Mouse (Mus musculus) thymus, adult 2 months (tissue): ENCODE measurements around the gene Olfr429. TPM values are rescaled to one million over a fixed set of nuclear protein-coding genes. Genes with fewer than 3 reads are reported as not detected.

Source experiments
- DNase-seq: peaks from one replicate; pipeline ENCODE4 v3.0.0; 2021
- H3K27ac ChIP-seq: fragments of 200-500 bp; 2 replicates; pipeline ENCODE4 v1.5.1; 2012; ENCODE audit warnings: low read length, control low read depth; ENCODE audit not compliant: control insufficient read depth, insufficient read depth
- H3K27me3 ChIP-seq: fragments of 200-500 bp; 2 replicates; pipeline ENCODE4 v1.6.1; 2012; ENCODE audit warnings: mild to moderate bottlenecking, low read length, moderate library complexity, mixed read lengths; ENCODE audit not compliant: control insufficient read depth, insufficient read depth
- H3K36me3 ChIP-seq: fragments of 200-500 bp; 2 replicates; pipeline ENCODE4 v1.6.1; 2012; ENCODE audit warnings: mild to moderate bottlenecking, low read length, moderate library complexity; ENCODE audit not compliant: control insufficient read depth, insufficient read depth
- H3K4me1 ChIP-seq: fragments of 200-500 bp; replicated peaks from 2 replicates; pipeline ENCODE4 v1.6.1; 2012; ENCODE audit warnings: low read length; ENCODE audit not compliant: control insufficient read depth, insufficient read depth
- H3K4me3 ChIP-seq: fragments of 200-500 bp; 2 replicates; pipeline ENCODE4 v1.5.1; 2012; ENCODE audit warnings: mild to moderate bottlenecking, low read length, control low read depth, moderate library complexity; ENCODE audit not compliant: control insufficient read depth, insufficient read depth
- CTCF ChIP-seq: fragments of 200-500 bp; IDR thresholded peaks from 2 replicates; pipeline ENCODE4 v1.5.1; 2012; ENCODE audit warnings: mild to moderate bottlenecking, control low read depth, low read length, moderate library complexity, borderline replicate concordance; ENCODE audit not compliant: control insufficient read depth, poor library complexity, insufficient read depth; ENCODE audit errors: extremely low read depth
- POLR2A ChIP-seq: fragments of 200-500 bp; IDR thresholded peaks from 2 replicates; pipeline ENCODE4 v1.6.1; 2012; ENCODE audit warnings: mild to moderate bottlenecking, low read length, control low read depth, moderate library complexity; ENCODE audit not compliant: control insufficient read depth, poor library complexity, insufficient read depth; ENCODE audit errors: extremely low read depth
- WGBS: fragments of 180-500 bp; shearing (Covaris S2); methylation state at CpG from one replicate; pipeline ENCODE4 v1.1.7; 2018; 5-methylcytosine and 5-hydroxymethylcytosine counted together
- polyA plus RNA-seq: library from polyadenylated mRNA; depleted of rRNA; stranded (reverse); fragments of >200 nt; gene quantifications from 2 replicates; pipeline ENCODE4 v1.2.3, GENCODE M21; 2012; rRNA removed

Gene Olfr429
- polyA plus RNA-seq, 1 experiment, result not detected

DNA sequence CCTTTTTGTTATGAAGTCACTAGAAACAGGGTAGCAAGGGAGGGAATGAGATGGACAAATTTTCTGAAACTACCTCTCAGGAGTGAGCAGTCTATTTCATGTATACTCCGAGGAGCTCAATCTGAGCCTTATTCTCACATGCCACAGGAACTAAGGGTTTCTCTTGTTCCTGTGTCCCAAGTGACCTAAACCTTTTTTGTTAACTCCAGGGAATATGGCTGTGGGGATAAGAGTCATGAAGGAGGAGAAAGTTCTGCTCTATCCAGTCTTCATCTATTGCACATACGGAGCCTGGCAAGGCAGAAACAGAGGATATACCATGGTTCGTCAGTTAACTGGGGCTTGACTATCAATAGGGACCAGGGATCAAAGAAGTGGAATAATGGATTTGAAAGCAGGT lies 17.8 kb upstream of the Olfr429 start, which contains the start of gene Olfr430:
Olfr430 (plus strand) TSS at position 301 of the 400 bp plus-strand sequence.
- no peak within 1 kb of the TSS for H3K4me3 ChIP-seq
- no peaks in the 10 kb centered on the region for H3K36me3 ChIP-seq
- TF ChIP-seq CTCF (no peak), POLR2A (no peak)
- no peak within 1 kb of the TSS for H3K27ac ChIP-seq
- WGBS, result 95% methylated on average over 3 of the region's 3 CpGs
- no peaks in the 10 kb centered on the region for H3K27me3 ChIP-seq
- DNase-seq, result no peak
- no peaks in the 10 kb centered on the region for H3K4me1 ChIP-seq

DNA sequence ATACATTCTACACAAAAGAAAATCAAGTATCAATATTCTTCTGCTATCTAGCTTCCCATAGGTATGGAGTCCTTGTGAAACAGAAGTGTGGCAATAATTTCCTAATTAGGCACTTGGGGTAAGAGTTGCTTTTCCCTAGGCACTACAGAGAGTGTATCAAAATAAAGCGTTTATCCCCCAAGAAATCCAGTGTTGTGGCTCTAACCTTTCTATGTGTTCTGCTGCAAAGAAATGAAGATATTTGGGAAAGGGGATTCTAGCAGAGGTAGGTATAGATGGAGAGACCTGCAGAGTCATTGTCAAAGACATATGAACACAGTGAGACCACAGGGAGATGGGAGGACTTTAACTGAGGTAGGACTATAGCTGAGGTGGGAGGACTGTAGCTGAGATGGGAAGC lies 12.5 kb downstream of the Olfr429 start, which contains the start of gene Olfr427:
Olfr427 (plus strand) TSS at position 301 of the 400 bp plus-strand sequence.
- H3K27me3 ChIP-seq, result no peaks in the 10 kb centered on the region
- no peaks in the 10 kb centered on the region for H3K36me3 ChIP-seq
- DNase-seq, result no peak
- WGBS, result 98% methylated on average over 1 of the region's 1 CpGs
- TF ChIP-seq POLR2A (no peak), CTCF (no peak)
- H3K4me3 ChIP-seq, result no peak within 1 kb of the TSS
- no peaks in the 10 kb centered on the region for H3K4me1 ChIP-seq
- no peak within 1 kb of the TSS for H3K27ac ChIP-seq

DNA sequence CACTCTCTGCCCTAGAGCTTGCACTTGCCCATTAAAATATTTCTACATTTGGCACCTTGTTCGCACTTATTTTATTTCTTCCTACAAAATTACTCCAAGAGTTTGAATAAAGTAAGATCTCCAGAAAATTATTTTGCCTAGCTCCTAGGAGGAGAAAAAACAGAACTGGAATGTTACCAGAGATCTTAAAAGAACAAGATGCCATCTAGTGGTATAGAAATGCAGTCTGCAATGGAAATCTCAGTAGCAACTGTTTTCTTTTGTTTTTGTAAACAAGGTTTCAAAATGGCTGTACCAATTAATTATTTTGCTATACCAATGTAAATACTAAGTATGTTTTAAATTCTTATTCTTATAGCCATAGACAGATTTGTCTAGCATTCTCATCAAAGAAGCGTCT lies 19.6 kb downstream of the Olfr429 start:
- DNase-seq, result no peak
- no peaks in the 10 kb centered on the region for H3K27me3 ChIP-seq
- H3K36me3 ChIP-seq, result no peaks in the 10 kb centered on the region
- WGBS, result 74% methylated on average over 2 of the region's 2 CpGs
- TF ChIP-seq POLR2A (no peak), CTCF (no peak)
- H3K27ac ChIP-seq, result no peak overlapping the region
- no peak overlapping the region for H3K4me3 ChIP-seq
- H3K4me1 ChIP-seq, result no peaks in the 10 kb centered on the region

DNA sequence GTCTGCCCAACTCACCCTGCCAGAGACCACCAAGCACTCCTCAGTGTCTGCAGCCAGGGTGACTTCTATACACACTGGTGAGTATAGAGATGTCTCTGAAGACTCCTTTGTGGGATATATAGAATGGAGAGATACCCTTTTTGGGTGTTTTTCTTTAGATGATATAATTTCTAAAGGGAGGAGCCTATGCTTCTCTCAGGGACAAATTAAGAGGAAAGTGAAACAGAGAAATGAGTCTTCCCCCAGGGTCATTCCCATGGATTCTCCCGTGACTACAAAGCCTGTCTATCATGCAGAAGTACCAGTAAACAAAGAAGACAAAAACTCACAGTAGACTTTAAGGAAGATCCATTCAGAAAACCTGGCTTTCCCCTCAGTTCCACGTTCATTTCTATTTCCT lies 36.9 kb downstream of the Olfr429 start, which contains the start of gene Olfr231:
Olfr231 (minus strand) TSS at position 101 of the 400 bp plus-strand sequence.
- TF ChIP-seq POLR2A, result no peak
- TF ChIP-seq CTCF, result no peak
- no peaks in the 10 kb centered on the region for H3K27me3 ChIP-seq
- WGBS, result 87% methylated on average over 2 of the region's 2 CpGs
- H3K27ac ChIP-seq, result no peak within 1 kb of the TSS
- no peaks in the 10 kb centered on the region for H3K4me1 ChIP-seq
- no peak within 1 kb of the TSS for H3K4me3 ChIP-seq
- no peak for DNase-seq
- no peaks in the 10 kb centered on the region for H3K36me3 ChIP-seq

DNA sequence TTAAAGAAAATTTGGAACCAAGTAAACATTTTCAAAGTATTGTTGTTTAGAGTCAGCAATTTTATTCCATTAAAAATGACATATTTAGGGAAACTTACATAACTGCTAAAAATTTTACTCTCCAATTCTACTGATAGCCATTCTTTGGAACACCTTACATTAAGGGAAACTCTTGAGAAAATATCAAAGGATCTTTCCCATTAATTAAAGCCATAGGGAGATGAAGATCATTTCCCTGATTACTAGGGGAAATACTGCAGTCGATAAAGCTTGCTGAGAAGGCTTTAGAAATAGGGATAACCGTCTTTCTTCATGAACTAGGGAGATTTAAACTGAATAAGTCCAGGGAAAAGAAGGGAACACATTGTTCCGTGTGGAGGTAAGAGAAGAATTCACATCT lies 47.1 kb downstream of the Olfr429 start, which contains the start of gene Olfr424:
Olfr424 (plus strand) TSS at position 301 of the 400 bp plus-strand sequence.
- H3K36me3 ChIP-seq, result no peaks in the 10 kb centered on the region
- no peak for DNase-seq
- H3K27ac ChIP-seq, result no peak within 1 kb of the TSS
- H3K4me3 ChIP-seq, result no peak within 1 kb of the TSS
- no peaks in the 10 kb centered on the region for H3K27me3 ChIP-seq
- H3K4me1 ChIP-seq, result no peaks in the 10 kb centered on the region
- TF ChIP-seq CTCF (no peak), POLR2A (no peak)
- 91% methylated on average over 3 of the region's 3 CpGs for WGBS

DNA sequence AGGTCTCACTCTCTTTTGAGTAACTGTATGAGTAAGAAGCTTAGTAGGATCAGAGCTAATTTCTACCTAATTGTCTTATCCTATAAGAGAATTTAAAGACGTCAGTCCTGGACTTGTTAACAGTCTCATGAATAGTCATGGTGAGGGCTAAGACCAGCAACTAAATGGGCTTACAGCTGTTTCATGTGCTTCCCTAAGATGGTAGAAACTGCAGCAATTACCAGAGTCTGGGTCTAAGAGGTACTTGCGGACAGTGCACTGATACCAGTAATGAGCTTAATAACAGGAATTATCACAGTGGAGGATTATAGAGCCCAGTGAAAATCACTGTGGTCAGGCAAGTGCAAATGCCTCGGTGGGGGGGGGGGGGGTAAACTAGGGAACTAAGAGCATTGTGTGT lies 47.9 kb downstream of the Olfr429 start:
- DNase-seq, result no peak
- H3K4me1 ChIP-seq, result no peaks in the 10 kb centered on the region
- H3K27ac ChIP-seq, result no peak overlapping the region
- WGBS, result 88% methylated on average over 3 of the region's 3 CpGs
- no peak overlapping the region for H3K4me3 ChIP-seq
- TF ChIP-seq POLR2A (no peak), CTCF (no peak)
- H3K27me3 ChIP-seq, result no peaks in the 10 kb centered on the region
- H3K36me3 ChIP-seq, result no peaks in the 10 kb centered on the region

Other genes with a start within 250 kb of the Olfr429 start
- 2.2 and 2.8 TPM in 2 replicates for gene Ifi211, start 171.3 kb upstream of the Olfr429 start, polyA plus RNA-seq
- 12.3 and 14.5 TPM in 2 replicates for gene Mndal, start 141.8 kb upstream of the Olfr429 start, polyA plus RNA-seq
- gene Ifi203, start 141.7 kb upstream of the Olfr429 start, polyA plus RNA-seq, result 19.0 and 27.7 TPM in 2 replicates
- gene Ifi202b, start 101.6 kb upstream of the Olfr429 start, polyA plus RNA-seq, result 0.06 and 0.40 TPM in 2 replicates
- gene Ifi205, start 52.5 kb upstream of the Olfr429 start, polyA plus RNA-seq, result 1.2 and 2.7 TPM in 2 replicates
- 0.61 and 0.89 TPM in 2 replicates for gene Olfr433, start 43.6 kb upstream of the Olfr429 start, polyA plus RNA-seq
- gene Olfr432, start 35.1 kb upstream of the Olfr429 start, polyA plus RNA-seq, result 0.71 TPM in 1 of 2 replicates, not detected in the other
- not detected in 2 replicates for gene Olfr430, start 17.7 kb upstream of the Olfr429 start, polyA plus RNA-seq
- not detected in 2 replicates for gene Olfr427, start 12.6 kb downstream of the Olfr429 start, polyA plus RNA-seq
- not detected in 2 replicates for gene Olfr231, start 36.8 kb downstream of the Olfr429 start, polyA plus RNA-seq
- gene Olfr424, start 47.2 kb downstream of the Olfr429 start, polyA plus RNA-seq, result 0.11 TPM in 1 of 2 replicates, not detected in the other
- gene Olfr420, start 71.3 kb downstream of the Olfr429 start, polyA plus RNA-seq, result not detected in 2 replicates
- gene Spta1, start 88.4 kb downstream of the Olfr429 start, polyA plus RNA-seq, result 0.01 and 0.08 TPM in 2 replicates
- gene Olfr419, start 167.7 kb downstream of the Olfr429 start, polyA plus RNA-seq, result not detected in 2 replicates
- gene Mptx1, start 246.2 kb downstream of the Olfr429 start, polyA plus RNA-seq, result not detected in 2 replicates